Mouse (Mus musculus): ENCODE data around the gene Ndufaf8. TPM values are rescaled to one million over a fixed set of nuclear protein-coding genes. Genes with fewer than 3 reads are reported as not detected.
A peak's percentile ranks its signal among the peaks of the same experiment; 100 is the strongest.

The Ndufaf8 gene
- polyA plus RNA-seq, 1 experiment from 2014 or later: 83.4 TPM

DNA sequence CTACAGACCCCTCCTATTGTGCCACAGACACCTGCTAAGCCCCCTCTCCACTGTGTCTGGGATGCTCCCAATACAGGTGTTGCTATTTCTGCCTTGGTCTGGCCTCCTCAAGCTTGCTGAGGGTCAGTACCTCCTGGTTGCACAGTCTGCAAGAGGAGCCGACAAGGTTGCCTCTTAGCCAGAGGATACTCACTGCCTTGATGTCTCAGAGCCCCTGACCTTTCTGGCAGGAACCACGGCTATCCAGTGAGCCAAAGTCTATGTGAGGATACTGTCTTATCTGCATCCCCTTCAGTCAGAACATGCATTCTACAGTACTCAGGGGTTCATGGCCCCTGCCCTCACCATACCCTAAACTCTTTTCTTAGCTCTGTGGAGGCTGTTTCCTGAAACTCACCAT, 18.9 kb downstream of the Ndufaf8 start:
- H3K36me3 ChIP-seq (ENCODE audit: control insufficient read depth, insufficient read depth, low read length): 0 out of 2 replicates have a peak, but pooled peaks cover 8% of the 10 kb centered on the region

DNA sequence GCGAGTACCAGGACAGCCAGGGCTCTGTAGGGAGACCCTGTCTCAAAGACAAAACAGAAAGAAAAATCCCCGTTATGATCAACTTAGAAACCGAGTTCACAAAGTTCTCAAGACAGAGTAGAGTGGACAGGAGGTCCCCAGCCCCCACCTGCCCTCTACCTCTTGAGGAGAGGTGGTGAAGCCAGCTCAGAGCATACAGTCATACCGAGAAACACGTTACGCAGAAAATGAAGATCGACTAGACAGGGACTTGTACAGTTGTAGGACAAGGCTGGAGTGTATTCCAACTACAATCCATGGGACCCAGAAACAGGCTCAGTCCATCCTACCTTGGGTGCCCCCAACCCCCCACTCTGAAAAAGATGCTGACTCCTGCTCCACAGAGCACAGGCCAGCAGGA, 20.4 kb downstream of the Ndufaf8 start:
- 0 out of 2 replicates have a peak, but pooled peaks cover 8% of the 10 kb centered on the region for H3K36me3 ChIP-seq (ENCODE audit: control insufficient read depth, insufficient read depth, low read length)
- no peaks in the 10 kb centered on the region for H3K27me3 ChIP-seq (ENCODE audit: control insufficient read depth, insufficient read depth, low read length)
- H3K9ac ChIP-seq (ENCODE audit: low read depth, low read length): no peak overlapping the region
- no peak overlapping the region for H3K27ac ChIP-seq (ENCODE audit: low read depth, low read length)
- no peak for ATAC-seq (replicated peaks; ENCODE audit: insufficient number of reproducible peaks, low FRiP score, low TSS enrichment)
- no peaks in the 10 kb centered on the region for H3K9me3 ChIP-seq (replicated peaks; ENCODE audit: control insufficient read depth, low read length)
- WGBS (ENCODE audit: insufficient replicate concordance): 94% methylated on average over 7 of the region's 7 CpGs
- no peak overlapping the region for H3K4me3 ChIP-seq (ENCODE audit: low read depth, low read length)
- no peak overlapping the region for H3K4me2 ChIP-seq
- H3K4me1 ChIP-seq (ENCODE audit: control insufficient read depth, insufficient read depth, low read length): peaks cover 7% of the 10 kb centered on the region

More for the DNA sequence above, 18.9 kb downstream of the Ndufaf8 start:
- no peak for ATAC-seq (replicated peaks; ENCODE audit: insufficient number of reproducible peaks, low FRiP score, low TSS enrichment)
- WGBS (ENCODE audit: insufficient replicate concordance): 71% methylated on average over 2 of the region's 2 CpGs
- Histone ChIP-seq H3K9me3 (replicated peaks; ENCODE audit: control insufficient read depth, low read length) (no peaks in the 10 kb centered on the region), H3K27ac (ENCODE audit: low read depth, low read length) (no peak overlapping the region), H3K4me2 (no peak overlapping the region), H3K4me1 (ENCODE audit: control insufficient read depth, insufficient read depth, low read length) (peaks cover 12% of the 10 kb centered on the region), H3K9ac (ENCODE audit: low read depth, low read length) (no peak overlapping the region), H3K4me3 (ENCODE audit: low read depth, low read length) (no peak overlapping the region), H3K27me3 (ENCODE audit: control insufficient read depth, insufficient read depth, low read length) (no peaks in the 10 kb centered on the region)

DNA sequence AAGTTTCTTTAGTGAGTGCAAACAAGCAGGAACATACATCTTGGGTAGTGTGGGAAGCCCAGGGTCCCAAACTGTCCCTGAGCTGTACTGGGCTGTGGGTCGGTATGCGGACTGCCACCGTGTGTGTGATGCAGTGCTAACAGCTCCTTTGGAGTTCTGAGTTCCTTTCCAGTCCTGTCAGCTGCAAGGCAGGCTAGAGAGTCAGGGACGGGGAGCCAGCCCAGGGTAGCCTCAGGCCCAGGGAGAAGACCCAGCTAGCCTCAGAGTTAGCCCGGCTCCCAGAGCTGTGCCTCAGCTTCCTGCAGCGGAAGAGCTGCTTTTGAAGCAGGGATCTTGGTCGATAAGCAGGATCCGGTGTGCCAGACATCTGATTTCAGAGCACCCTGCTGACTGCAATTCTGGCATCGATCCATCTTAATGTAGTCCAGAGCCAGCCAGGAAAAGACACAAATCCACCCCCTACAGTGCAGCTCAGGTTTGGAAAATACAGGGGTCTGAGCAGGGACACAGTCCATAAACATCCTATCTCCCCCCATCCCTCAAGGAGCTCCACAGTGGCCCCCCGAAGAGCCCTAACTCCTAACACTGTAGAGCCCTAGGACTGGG, 21.3 kb downstream of the Ndufaf8 start:
- no peak overlapping the region for H3K27ac ChIP-seq (ENCODE audit: low read depth, low read length)

GRCm38 (mm10) chr11:120120642-120121420, 22.1 kb downstream of the Ndufaf8 start:
- Histone ChIP-seq H3K4me1 (ENCODE audit: control insufficient read depth, insufficient read depth, low read length) (peaks cover 7% of the 10 kb centered on the region), H3K27me3 (ENCODE audit: control insufficient read depth, insufficient read depth, low read length) (no peaks in the 10 kb centered on the region), H3K9ac (ENCODE audit: low read depth, low read length) (0 out of 2 replicates have a peak overlapping the region, but pooled peaks have one; percentile 1), H3K36me3 (ENCODE audit: control insufficient read depth, insufficient read depth, low read length) (0 out of 2 replicates have a peak, but pooled peaks cover 2% of the 10 kb centered on the region), H3K4me2 (no peak overlapping the region), H3K4me3 (ENCODE audit: low read depth, low read length) (no peak overlapping the region), H3K27ac (ENCODE audit: low read depth, low read length) (no peak overlapping the region), H3K9me3 (replicated peaks; ENCODE audit: control insufficient read depth, low read length) (no peaks in the 10 kb centered on the region)
- no peak for ATAC-seq (replicated peaks; ENCODE audit: insufficient number of reproducible peaks, low FRiP score, low TSS enrichment)
- 82% methylated on average over 17 of the region's 17 CpGs for WGBS (ENCODE audit: insufficient replicate concordance)

More for the DNA sequence above, 21.3 kb downstream of the Ndufaf8 start:
- Histone ChIP-seq H3K4me1 (ENCODE audit: control insufficient read depth, insufficient read depth, low read length) (peaks cover 7% of the 10 kb centered on the region), H3K9ac (ENCODE audit: low read depth, low read length) (no peak overlapping the region), H3K36me3 (ENCODE audit: control insufficient read depth, insufficient read depth, low read length) (0 out of 2 replicates have a peak, but pooled peaks cover 4% of the 10 kb centered on the region), H3K27me3 (ENCODE audit: control insufficient read depth, insufficient read depth, low read length) (no peaks in the 10 kb centered on the region), H3K4me3 (ENCODE audit: low read depth, low read length) (no peak overlapping the region), H3K4me2 (no peak overlapping the region), H3K9me3 (replicated peaks; ENCODE audit: control insufficient read depth, low read length) (no peaks in the 10 kb centered on the region)
- WGBS (ENCODE audit: insufficient replicate concordance): 67% methylated on average over 10 of the region's 10 CpGs
- ATAC-seq (replicated peaks; ENCODE audit: insufficient number of reproducible peaks, low FRiP score, low TSS enrichment): no peak

DNA sequence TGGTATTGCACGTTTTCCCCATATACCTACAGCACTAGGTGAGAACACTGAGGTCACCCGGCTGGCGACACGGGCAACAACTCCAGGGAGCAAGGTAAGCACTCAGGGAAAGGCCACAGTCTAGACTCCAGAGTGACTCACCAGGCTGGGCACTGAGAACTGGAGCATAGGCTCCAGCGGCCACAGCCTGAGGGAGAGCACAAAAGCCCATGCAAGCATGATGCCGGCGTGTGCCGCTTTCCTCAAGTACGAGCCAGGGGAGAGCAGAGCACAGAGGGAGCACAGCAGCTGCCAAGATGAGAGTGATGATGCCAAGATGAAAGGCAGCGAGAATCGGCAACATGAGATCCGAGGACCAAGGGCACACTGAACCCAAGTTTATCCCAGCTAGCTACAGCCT, 23.4 kb downstream of the Ndufaf8 start:
- Histone ChIP-seq H3K4me3 (ENCODE audit: low read depth, low read length) (no peak overlapping the region), H3K4me1 (ENCODE audit: control insufficient read depth, insufficient read depth, low read length) (peaks cover 7% of the 10 kb centered on the region), H3K27me3 (ENCODE audit: control insufficient read depth, insufficient read depth, low read length) (no peaks in the 10 kb centered on the region), H3K9me3 (replicated peaks; ENCODE audit: control insufficient read depth, low read length) (no peaks in the 10 kb centered on the region), H3K27ac (ENCODE audit: low read depth, low read length) (no peak overlapping the region), H3K4me2 (no peak overlapping the region), H3K9ac (ENCODE audit: low read depth, low read length) (no peak overlapping the region), H3K36me3 (ENCODE audit: control insufficient read depth, insufficient read depth, low read length) (peaks cover 5% of the 10 kb centered on the region)
- WGBS (ENCODE audit: insufficient replicate concordance): 84% methylated on average over 12 of the region's 12 CpGs
- ATAC-seq (replicated peaks; ENCODE audit: insufficient number of reproducible peaks, low FRiP score, low TSS enrichment): no peak

- Histone ChIP-seq H3K36me3 (ENCODE audit: control insufficient read depth, insufficient read depth, low read length) (peaks cover 16% of the 10 kb centered on the region), H3K4me1 (ENCODE audit: control insufficient read depth, insufficient read depth, low read length) (no peaks in the 10 kb centered on the region), H3K27ac (ENCODE audit: low read depth, low read length) (no peak overlapping the region), H3K9ac (ENCODE audit: low read depth, low read length) (no peak overlapping the region), H3K9me3 (replicated peaks; ENCODE audit: control insufficient read depth, low read length) (no peaks in the 10 kb centered on the region), H3K27me3 (ENCODE audit: control insufficient read depth, insufficient read depth, low read length) (no peaks in the 10 kb centered on the region), H3K4me3 (ENCODE audit: low read depth, low read length) (no peak overlapping the region), H3K4me2 (no peak overlapping the region)
- 91% methylated on average over 2 of the region's 2 CpGs for WGBS (ENCODE audit: insufficient replicate concordance)
- ATAC-seq (replicated peaks; ENCODE audit: insufficient number of reproducible peaks, low FRiP score, low TSS enrichment): no peak
Measured at GRCm38 (mm10) chr11:120126845-120127244, 28.1 kb downstream of the Ndufaf8 start.

GRCm38 (mm10) chr11:120129281-120129680, 30.6 kb downstream of the Ndufaf8 start:
- H3K27ac ChIP-seq (ENCODE audit: low read depth, low read length): no peak overlapping the region
- H3K36me3 ChIP-seq (ENCODE audit: control insufficient read depth, insufficient read depth, low read length): peaks cover 24% of the 10 kb centered on the region
- no peak overlapping the region for H3K4me2 ChIP-seq
- H3K4me3 ChIP-seq (ENCODE audit: low read depth, low read length): no peak overlapping the region
- no peaks in the 10 kb centered on the region for H3K27me3 ChIP-seq (ENCODE audit: control insufficient read depth, insufficient read depth, low read length)
- WGBS (ENCODE audit: insufficient replicate concordance): 88% methylated on average over 7 of the region's 7 CpGs
- no peak overlapping the region for H3K9ac ChIP-seq (ENCODE audit: low read depth, low read length)
- ATAC-seq (replicated peaks; ENCODE audit: insufficient number of reproducible peaks, low FRiP score, low TSS enrichment): no peak
- peaks cover 2% of the 10 kb centered on the region for H3K4me1 ChIP-seq (ENCODE audit: control insufficient read depth, insufficient read depth, low read length)
- no peaks in the 10 kb centered on the region for H3K9me3 ChIP-seq (replicated peaks; ENCODE audit: control insufficient read depth, low read length)

DNA sequence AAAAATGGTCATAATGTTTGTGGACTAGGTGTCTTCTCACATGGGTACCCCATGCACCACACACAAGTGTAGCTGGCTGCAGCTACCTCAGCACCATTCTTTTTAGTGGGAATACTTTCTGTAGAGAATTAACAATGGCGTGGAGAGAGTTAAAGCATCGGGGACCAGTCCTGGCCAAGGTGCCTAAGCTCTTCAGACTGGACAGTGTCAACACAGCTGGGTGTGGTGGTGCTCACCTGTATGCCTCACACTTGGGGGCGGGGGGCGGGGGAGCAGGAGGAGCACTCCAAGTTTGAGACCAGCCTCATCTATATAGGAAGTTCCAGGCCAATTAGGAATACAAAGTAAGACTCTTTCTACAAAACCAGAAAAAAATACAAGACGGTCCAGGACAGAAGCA, 35.4 kb downstream of the Ndufaf8 start:
- no peaks in the 10 kb centered on the region for H3K9me3 ChIP-seq (replicated peaks; ENCODE audit: control insufficient read depth, low read length)
- peaks cover 50% of the 10 kb centered on the region for H3K4me1 ChIP-seq (ENCODE audit: control insufficient read depth, insufficient read depth, low read length)
- WGBS (ENCODE audit: insufficient replicate concordance): 91% methylated on average over 5 of the region's 5 CpGs
- H3K4me3 ChIP-seq (ENCODE audit: low read depth, low read length): no peak overlapping the region
- ATAC-seq (replicated peaks; ENCODE audit: insufficient number of reproducible peaks, low FRiP score, low TSS enrichment): no peak
- H3K4me2 ChIP-seq: no peak overlapping the region
- H3K27me3 ChIP-seq (ENCODE audit: control insufficient read depth, insufficient read depth, low read length): no peaks in the 10 kb centered on the region
- H3K27ac ChIP-seq (ENCODE audit: low read depth, low read length): peak overlapping the region; percentile 84; the same call in 1 of the 2 replicates
- H3K9ac ChIP-seq (ENCODE audit: low read depth, low read length): no peak overlapping the region
- H3K36me3 ChIP-seq (ENCODE audit: control insufficient read depth, insufficient read depth, low read length): peaks cover 12% of the 10 kb centered on the region
